Comparison of ENCODE assay signal across 22 mouse cellular contexts in genomic region chr12:5269061-5269460, GRCm38 (mm10).
DNase-seq lines count a peak whose midpoint lies in the region; ATAC-seq and TF ChIP-seq lines count a peak whose summit lies in the region.
"Had no signal": no experiment of that assay in that cellular context is flagged by ENCODE, and none has a peak within 500 bp of the region (broad histone marks: within the 10 kb centered on the region; RNA-seq: fewer than 3 reads in every experiment).

No protein-coding gene starts in this region.

- peak; percentile 4; the same call in 1 of the 2 replicates for ATAC-seq in frontal cortex, adult (ENCODE audit: low TSS enrichment)
- ATAC-seq: inflammation-experienced regulatory T-cells, adult 6 months; liver, postnatal 0 days had no signal

- no peak for DNase-seq in frontal cortex, postnatal 14 days (ENCODE audit: low spot score in 2 of 2)
- no peak for DNase-seq in left cerebral cortex, adult 2 months (ENCODE audit: extremely low spot score in 1 of 2, low spot score in 2 of 2)
- no peak for DNase-seq in left cerebral cortex, postnatal 25 days (ENCODE audit: low spot score in 2 of 2)
- peak; percentile 27 for DNase-seq in brain, adult 2 months (ENCODE audit: low read depth, low spot score)
- no peak for DNase-seq in adrenal gland, adult 18-20 months (ENCODE audit: low spot score in 2 of 2)
- DNase-seq: adrenal gland, postnatal 10 days; B cell, adult 2 months; cerebellum, adult 8-10 months; cerebellum, postnatal 36 days; gastrocnemius, postnatal 25 days; heart, adult 2 months; kidney, adult 18-20 months; kidney, postnatal 4 days; layer of hippocampus, adult 9-11 months; liver, postnatal 0 days; lung, postnatal 10 days; thymus, adult 2 months; thymus, postnatal 4 days had no signal

- peaks cover 26% of the 10 kb centered on the region for H3K4me1 ChIP-seq in cortical plate, adult 2 months (ENCODE audit: control insufficient read depth, insufficient read depth, low read length)

- intact Hi-C loops in left cerebral cortex, adult 2 months (cut with DNase I) = loop anchor here (2.0 kb wide), 1 partner anchor 112 kb away; no protein-coding TSS in a partner anchor
- intact Hi-C loops in left cerebral cortex, postnatal 25 days (cut with DNase I) = loop anchor here (2.0 to 5.0 kb wide), 3 partner anchors 106 to 127 kb away; partner anchors contain the start of gene Klhl29

- H3K27ac ChIP-seq in left cerebral cortex, adult 2 months = peak overlapping the region; percentile 92
- peak overlapping the region; percentile 83 for H3K27ac ChIP-seq in cortical plate, adult 2 months (ENCODE audit: insufficient read depth, low read length)
- H3K27ac ChIP-seq: heart, adult 2 months had no signal

- TF ChIP-seq POLR2A in cortical plate, adult 2 months (IDR thresholded peaks at IDR 0.05; ENCODE audit: extremely low read depth, insufficient read depth, low read length) = no peak

- TF ChIP-seq CTCF in left cerebral cortex, adult 2 months (IDR thresholded peaks at IDR 0.05) = no peak
- no peak for TF ChIP-seq CTCF in cortical plate, adult 2 months (IDR thresholded peaks at IDR 0.05; ENCODE audit: extremely low read depth, insufficient read depth, low read length)

- H3K4me3 ChIP-seq in left cerebral cortex, adult 2 months = no peak overlapping the region
- no peak overlapping the region for H3K4me3 ChIP-seq in cortical plate, adult 2 months (ENCODE audit: insufficient read depth, low read length)
- H3K4me3 ChIP-seq: embryonic facial prominence, embryonic 15.5 days; heart, adult 2 months had no signal
